Mouse (Mus musculus) spleen, embryonic (tissue): ENCODE data around the gene Gli3.

Source experiments
- CTCF ChIA-PET: fragments of 350-600 bp; sonication (Branson Sonifier 250); formaldehyde crosslinking; loops from one replicate; lab custom pipeline; 2022; lab: Charles Lee

The Gli3 gene

DNA sequence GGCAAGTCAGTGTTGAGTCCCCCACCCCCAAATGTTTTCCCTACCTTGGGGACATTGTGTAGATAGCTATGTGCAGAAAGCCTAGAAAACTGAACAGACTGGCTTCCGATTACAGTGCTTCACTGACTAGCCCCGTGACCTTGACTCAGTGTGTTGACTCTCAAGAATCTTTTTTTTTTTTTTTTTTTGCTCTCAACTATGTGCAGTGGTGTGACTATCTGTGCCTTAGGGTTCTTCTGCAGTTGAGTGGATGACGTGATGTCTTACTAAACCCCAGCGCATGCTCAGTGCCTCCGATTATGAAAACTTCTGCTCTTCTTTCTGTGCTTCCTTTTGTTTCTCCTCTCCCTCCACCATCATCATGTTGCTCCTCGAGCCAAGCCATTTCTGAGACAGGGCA lies 87.7 kb downstream of the Gli3 start:
- CTCF ChIA-PET = no interaction called here

DNA sequence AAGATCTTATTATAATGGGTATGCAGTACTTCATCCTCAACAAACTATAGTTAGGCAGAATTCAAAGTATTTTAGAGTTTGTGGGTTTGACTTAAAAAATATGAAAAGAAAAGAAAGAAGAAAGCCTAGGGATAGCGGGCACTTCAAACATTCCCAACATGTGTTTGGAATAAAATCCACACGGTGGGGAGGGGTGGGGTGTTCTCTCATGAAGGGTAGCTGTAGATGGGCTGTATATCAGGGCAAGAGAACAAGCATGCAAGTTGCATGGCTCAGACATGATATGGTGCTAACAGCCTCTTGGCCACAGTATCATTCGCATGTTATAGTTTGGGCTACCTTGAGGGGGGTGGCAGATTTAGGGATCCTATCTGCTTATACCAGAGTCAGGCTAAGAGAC lies 89.0 kb downstream of the Gli3 start:
- CTCF ChIA-PET = no interaction called here

DNA sequence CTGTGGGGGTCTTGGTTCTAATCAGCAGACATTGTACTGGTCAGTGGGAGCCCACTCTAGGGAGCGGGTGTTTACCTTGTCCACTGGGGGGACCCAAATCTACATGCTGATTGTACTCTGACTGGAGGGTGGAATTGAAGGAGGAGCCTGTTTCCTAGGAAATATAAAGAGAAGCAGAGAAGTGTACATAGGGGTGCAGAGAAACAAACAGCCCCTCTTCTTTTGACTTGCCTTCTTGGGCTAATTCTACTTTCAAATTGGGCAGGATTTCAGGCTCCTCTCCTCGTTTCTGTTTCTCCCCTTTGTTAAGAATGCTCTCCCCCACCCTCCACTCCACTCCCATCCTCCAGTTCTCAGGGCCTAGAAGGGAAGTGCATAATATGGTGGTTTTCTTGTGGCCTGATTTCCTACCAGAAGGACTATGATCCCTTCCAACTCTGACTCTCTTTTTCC lies 93.6 kb downstream of the Gli3 start:
- CTCF ChIA-PET = no interaction called here

DNA sequence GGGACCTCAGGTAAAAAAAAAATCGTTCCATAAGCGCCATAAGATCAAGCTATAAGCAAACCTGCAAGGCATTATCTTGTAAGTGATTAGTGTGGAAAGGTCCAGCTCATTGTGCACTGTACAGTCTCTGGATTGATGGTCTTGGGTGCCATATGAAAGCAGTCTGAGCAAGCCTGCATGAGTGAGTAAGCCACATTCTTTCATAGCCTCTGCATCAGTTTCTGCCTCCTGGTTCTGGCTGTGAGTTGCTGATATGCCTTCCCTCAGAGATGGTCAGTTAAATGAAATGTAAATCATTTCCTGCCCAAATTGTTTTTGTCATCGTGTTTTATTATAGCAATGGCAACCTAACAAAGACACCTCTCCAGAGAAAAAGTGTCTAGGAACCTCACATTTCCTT lies 98.4 kb downstream of the Gli3 start:
- CTCF ChIA-PET = no interaction called here

DNA sequence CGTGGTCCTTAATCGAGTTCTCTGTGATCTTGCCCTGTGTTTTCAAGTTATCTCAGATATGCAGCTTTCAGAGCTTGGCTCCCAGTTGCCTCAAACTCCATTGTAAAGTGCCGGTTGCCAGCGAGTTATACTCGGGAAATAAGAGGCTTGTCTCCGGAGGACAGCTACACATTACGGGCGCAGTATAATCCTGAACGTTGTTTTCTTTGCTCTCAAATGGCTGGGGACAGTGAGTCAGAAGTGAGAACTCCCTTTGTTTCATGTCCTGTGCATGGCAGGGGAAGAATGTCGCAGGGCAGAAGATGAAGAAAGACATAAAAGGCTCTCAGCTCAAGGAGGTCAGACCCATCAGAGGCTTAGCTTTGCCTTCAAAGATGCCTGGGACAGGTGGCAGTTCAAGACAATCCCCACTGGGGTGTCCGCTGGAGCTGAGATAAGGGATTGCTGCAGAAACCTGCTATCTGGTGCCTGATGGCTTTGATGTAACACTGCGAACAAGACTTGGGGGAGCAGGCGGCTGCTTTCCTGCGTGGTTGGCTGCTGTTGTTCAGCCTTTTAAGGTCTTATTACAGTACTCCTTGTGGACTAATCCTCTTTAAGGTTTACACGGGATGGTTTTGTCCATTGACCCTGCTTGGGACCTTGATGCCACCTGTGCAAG lies 108.0 kb downstream of the Gli3 start:
- CTCF ChIA-PET = no interaction called here

DNA sequence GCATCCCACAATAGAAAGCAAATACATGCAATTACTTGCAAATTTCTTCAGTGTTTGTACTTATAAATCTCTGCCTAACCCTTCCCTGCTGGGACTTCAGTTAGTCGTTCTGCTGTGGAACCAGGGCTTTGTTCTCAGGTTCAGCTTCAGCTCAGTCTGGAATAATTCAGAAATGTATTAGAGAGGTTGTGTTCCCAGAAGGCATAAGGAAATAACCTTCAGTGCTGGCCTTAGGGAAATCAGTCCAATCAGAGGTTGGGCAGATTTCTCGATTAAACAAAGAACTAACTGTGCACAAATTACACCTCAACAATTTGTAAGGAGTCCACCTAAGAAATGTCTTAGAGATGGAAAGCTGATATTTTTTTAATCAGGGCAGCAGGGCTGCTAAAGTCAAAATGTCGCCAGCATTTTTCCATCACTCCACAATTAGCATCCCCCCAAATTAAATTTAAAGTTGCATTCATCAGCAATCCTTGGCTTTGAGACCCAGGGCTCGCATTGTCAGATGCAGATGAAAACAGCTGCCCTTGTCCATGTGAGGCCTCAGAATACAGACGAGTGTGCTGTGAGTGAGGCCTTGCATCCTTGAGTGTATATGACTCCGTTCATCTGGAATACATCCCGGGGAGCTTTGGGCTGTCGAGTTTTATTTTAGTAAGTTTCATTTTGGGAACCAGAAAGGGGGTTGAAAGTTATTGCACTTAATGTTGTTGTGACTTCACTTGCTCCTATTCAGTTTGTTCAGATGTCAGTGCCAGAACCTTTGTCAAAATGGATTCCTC lies 114.3 kb downstream of the Gli3 start:
- CTCF ChIA-PET = no interaction called here

DNA sequence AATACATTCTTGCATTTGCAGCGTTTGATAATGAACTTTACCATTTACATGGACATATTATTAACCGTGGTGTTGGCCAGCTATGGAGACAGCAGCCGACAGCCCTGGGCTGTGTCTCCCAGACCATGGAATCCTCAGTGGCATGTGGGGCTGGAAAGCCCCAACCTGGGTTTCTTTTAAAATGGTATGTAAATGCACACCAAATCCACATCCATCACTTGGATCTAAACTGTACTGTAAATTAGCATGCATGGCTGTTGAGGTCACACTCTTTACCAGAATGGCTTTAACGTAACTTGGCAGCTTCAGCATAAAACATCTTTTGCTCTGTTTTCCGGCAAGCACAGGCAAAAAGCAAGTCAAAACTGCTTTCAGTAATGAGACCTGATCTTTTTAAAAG lies 117.4 kb downstream of the Gli3 start:
- CTCF ChIA-PET = interaction anchor here (0.6 kb wide), 1 partner anchor 1791 kb away, joined by 3 read pairs; no protein-coding TSS in a partner anchor

DNA sequence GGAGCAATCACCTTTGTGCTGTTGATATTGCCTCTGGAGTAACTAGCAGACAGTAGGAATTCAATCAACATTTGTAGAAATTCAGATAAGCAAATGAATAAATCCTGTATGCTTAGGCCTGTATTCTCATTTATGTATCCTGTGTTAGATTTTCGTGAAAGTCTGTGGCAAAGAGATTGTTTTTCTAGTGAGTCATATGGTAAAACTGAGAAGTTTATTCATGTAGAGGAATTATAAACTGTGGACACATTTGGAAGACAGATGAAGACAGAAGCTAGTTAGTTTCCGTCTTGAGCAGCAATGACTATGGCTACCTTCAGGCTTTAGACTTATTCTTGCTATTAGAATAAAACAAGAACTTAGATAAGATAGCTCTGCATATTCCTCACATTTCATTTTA lies 122.9 kb downstream of the Gli3 start:
- CTCF ChIA-PET = no interaction called here

DNA sequence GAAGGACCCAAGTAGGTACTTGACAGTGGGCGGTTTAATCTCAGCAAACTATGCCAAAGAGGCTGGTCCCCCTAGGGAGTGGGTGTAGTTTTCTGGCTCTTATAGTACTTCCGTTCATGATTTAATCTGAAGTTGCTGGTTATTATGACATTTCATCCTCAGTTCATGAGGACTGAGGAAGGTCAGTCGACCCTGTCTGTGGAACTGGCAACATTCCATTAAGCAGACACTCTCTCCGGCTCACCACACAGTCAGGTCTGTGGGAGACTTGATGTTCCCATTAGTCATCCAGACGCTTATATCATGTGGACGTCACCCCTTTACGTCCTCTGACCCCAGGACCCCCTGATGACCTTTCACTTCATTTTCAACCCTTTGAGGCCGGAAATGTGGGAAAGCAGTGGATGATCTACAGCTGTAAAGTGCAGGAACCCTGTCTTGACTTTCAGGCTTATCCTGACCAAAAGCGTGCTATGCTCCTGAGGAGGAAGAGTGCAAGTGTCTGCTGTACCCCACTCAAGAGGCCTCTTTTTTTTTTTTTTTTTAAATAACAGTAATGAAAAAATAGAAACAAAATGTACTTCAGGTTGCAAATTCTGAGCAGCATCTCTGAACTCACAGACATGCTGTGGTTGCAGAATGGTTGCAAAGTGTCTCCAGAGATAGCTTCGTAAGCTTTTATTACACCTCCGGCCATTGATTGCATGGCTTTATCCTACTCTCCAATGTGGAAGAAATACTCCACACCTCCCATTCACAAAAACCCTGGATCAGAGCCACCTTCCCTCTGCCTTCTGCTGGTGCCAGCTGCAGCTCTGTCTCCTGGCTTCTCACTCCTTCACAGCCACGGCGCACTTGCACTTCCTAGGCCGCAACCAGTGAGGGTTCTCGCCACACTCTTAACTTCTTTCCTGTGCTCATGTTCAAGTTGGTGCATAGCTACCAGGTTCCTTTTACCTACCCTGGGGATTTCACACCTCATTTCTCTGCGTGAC lies 125.5 kb downstream of the Gli3 start:
- CTCF ChIA-PET = no interaction called here

DNA sequence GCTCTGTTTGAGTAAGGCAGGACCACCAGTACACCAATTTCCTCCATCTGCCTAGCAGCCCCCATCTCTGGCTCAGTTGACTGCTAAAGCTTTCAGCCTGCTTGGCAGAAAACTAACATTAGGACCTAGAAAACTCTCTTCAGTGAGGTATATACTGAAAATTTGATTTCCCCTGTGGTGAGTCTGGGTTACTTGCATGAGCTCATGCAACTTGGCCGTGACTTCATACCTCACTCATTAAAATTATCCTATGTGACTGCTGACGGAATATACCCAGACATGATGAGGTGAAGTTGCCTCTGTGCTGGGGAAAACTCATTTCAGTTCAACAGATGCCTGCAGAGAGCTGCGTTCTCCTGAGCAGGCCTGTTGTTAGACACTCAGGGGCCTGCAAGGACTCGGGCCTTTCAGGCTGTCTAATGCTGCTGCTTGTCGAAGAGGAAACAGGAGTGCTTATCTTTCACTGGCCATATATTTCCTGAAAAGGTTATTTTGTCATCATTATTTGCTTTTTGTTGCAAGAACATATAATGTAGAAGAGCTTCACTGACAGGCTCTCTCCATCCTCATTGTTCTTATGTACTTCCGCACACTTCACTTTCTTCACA lies 127.4 kb downstream of the Gli3 start:
- CTCF ChIA-PET = no interaction called here

DNA sequence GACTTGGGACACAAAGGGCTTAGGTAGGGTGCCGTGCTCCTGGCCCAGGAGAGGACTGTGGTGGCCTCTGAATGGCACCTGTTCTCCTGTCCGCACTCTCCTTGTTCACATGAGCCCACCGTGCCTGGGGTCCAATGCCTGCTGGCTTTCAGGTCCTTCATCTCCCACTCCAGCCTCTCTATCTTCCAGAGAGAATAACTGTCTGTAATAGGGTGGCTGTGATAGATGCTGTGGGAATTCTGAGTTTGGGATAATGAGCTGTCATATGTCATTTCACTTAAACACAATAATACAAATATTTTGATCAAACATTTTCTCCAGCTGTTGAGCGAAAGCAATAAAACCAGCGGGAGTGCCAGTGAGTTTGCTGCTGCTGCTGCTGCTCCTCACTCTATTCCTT lies 133.6 kb downstream of the Gli3 start:
- CTCF ChIA-PET = no interaction called here

DNA sequence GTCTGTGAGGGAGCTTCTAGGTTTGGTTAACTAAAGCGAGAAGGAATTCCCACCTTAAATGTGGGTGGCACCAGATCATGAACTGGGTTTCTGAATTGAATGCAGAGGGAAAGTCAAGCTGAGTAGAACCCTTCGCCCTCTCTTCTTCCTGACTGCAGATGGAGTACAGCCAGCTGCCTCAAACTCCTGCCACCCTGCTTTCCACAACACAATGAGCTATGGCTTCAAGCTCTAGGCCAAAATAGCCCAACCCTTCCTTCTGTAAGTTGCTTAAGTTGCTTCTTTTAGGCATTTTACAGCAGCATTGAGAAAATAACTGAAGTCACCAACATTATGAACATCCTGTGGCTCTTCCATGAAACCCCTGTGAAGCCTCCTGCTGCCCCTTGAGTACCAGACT lies 136.7 kb downstream of the Gli3 start:
- CTCF ChIA-PET = no interaction called here

DNA sequence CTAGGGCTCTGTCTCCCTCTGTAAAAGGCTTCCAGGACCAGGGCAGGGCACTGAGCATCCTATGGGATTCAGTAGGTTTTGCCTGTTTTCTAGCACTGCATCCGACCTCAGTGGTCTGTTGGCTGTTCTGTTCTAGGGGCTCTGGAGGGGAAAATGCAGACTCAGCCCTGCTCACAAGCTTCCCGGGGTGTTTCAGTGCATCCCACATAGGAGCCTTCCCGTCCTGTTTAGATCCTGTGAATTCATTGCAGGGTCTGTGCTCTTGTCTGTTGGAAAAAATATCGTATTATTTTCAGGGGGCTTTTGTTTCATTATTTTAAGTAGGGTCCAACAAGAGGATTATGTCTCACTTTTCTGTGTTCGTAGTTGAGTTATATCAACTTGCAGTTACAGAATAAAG lies 139.1 kb downstream of the Gli3 start:
- CTCF ChIA-PET = interaction anchor here (0.6 kb wide), 1 partner anchor 39 kb away, joined by 3 read pairs; no protein-coding TSS in a partner anchor

DNA sequence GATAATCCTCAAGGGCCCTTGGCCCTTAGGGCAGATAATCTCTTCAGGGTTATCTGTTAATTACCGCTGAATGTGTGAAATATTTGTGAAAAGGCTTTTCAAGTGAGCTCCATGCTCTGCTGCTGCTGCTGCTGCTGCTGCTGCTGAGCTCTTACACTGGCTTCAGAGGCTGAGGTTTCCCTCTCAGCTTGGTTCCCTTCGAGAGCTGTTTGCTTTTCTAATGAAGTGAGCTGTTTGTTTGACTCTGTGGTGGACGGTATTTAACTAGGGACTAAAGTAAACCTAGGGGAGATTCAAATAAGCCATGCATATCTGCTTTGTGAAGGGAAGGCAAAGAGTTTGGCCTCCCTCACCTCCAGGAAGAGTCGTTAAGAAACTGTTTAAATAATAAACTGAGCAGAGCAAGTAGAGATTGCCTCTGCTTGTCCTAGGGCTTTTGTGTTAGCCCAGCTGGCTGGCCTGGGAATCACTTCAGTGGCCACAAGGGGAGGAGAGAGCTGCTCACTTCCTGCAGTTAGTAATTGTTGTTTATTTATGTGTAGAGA lies 139.7 kb downstream of the Gli3 start:
- CTCF ChIA-PET = no interaction called here

DNA sequence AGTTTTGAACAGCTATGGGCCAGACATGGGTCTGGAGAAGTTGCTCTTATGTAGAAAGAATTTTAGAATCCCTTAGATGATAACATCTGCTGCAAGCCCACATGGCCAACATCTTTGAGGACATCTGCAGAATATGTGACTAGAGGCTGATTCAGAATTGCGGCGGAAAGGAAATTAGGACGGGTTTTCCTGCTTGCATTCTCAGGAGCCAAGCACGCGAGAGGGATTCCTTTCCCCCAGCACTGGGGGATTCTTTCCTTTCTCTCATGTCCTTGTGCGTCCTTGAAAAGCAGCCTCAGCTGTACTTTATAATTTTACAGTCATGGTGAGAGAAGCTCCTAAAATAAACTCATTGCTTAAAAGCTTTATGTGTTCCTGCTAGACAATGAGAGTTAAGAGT lies 141.0 kb downstream of the Gli3 start:
- CTCF ChIA-PET = no interaction called here

DNA sequence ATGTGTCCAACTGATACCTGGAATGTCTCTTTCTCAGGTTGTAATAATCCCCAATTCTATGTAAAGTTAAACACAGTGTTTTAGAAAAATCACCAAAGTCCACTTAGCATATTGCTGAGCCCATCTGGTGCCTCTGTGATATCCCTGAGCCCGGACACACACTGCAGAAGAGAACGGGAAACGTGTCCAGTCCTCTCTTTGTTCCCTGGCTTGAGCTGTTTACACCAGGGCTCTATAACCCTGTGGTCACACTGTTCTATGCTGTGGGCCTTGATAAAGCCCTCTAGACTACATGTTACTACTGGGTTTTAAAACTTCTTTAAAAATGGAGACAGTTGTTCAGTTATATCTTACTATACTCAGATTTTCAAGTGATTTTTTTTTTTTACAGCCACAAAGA lies 154.4 kb downstream of the Gli3 start:
- CTCF ChIA-PET = no interaction called here

DNA sequence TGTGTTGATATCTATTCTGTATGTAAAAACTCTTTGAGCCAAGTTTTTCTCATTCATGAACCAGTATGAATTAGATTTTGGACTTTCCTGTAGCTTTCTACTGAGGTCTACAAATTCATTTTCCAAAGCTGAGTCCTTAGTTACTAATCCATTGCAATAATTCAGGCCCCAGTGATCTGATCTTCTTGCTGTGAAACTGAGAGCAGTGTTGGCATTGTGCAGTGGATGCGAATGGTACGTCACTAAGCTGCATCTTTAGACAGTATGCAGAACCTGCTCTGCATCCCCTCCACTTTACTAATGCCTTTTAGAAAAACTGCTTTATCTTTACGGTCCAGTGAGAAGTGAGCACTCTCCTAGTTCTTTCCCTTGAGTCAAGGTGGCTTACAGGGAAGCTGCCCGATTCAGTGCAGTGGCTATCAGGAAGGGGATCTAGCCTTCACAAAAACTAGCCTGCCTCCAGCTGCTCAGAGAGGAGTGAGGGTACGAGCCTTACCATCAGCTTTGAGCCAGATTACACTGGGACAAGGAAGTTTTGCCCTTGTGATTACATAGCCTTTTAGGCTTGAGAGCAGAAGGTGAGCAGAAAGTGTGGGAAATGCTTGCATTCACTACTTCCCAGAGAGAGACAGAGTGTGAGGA lies 155.1 kb downstream of the Gli3 start:
- CTCF ChIA-PET = no interaction called here

DNA sequence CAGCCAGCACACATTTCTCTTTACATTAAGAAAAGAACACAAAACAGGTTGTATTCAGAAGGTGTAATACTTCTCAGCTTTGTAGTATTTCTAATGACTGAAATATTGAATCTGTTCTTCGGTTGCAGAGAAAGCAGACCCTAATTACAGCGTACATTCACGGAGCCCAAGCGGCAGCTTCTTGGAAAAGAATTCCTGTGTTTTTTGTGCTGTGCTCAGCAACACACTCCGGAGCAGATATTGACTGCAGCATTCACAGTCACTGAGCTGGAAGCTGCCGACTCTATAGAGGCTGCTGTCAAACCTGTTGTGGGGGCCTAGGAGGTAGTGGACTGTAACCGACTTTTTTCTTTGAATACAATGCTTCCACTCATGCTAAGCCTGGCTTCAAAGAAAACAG lies 158.0 kb downstream of the Gli3 start:
- CTCF ChIA-PET = no interaction called here

DNA sequence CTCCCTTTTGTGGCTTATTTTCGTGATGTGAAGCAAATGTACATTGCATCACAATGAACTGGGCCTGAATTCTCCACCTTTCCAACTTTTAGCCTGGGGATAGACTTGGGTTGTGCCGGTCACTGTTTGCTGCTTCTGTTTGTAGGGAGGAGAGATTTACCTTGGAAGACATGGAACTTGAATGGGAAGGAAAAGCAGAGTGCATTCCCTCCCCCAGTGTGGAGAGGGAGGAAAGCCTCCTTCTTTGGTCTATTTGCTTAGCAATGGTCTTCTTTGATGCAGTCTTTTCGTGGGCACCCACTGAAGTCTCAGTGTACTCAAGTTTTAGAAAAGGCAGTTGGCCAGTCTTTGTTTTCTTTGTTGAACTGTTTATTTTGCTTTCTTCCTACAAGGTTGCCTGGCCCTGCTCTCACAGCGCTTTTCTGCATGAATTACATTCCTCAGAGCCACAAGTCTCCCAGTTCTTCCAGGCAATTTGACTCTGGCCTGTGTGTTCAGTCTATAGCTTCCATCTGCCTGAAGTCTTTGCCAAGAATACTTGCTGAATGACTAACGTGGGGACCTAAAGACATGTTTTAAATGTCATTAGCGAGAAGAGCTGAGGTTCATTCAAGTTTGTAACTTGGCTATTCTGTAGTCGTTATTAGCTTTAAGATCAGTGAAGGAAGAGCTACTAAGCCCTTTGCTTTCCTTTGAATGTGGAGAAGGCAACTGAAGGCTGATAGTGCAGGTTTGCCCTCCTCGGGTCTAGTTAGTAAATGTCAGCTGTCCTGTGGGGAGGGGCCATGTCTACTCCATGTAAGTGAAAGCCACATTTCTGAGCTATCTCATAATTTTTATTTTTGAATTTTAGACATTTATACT lies 161.7 kb downstream of the Gli3 start:
- CTCF ChIA-PET = no interaction called here

DNA sequence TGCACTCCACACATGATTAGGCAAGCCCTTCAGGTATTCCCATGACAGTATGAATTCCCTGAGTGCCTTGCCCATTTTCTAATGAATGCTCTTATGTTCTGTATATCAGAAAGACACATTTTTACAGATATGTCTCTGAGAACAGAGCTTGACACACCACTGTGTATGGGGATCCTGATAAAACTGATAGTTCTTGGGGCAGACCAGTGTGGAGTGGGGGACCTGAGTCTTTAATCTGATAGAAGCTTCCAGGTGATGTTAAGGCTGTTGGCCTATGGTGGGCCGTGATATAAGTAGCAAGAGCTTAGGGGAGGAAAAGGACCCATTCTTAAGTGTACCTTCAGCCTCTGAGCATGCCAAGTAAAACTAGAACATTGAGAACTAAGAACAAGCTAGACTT lies 178.5 kb downstream of the Gli3 start:
- CTCF ChIA-PET = no interaction called here
